Mouse (Mus musculus) liver, postnatal 0 days (tissue): ENCODE measurements around the gene Cdh9. TPM values are rescaled to one million over a fixed set of nuclear protein-coding genes. Genes with fewer than 3 reads are reported as not detected.

Experiments used
- ATAC-seq: fragments of 200-750 bp; cut with Nextera tagmentation; 2 replicates; pipeline ENCODE4 v1.8.0; 2017; ENCODE audit warnings: mild to moderate bottlenecking, moderate library complexity
- DNase-seq: peaks from one replicate; pipeline ENCODE4 v3.0.0-alpha.2; 2016
- H3K27ac ChIP-seq: fragments of 300-500 bp; sonication (generic); 2 replicates; pipeline ENCODE4 v1.5.1; 2014; ENCODE audit warnings: antibody characterized with exemption, moderate library complexity, mild to moderate bottlenecking, low read depth
- H3K27me3 ChIP-seq: fragments of 300-500 bp; sonication (generic); 2 replicates; pipeline ENCODE4 v1.6.1; 2014; ENCODE audit warnings: low read length, control low read depth, mixed read lengths; ENCODE audit not compliant: insufficient read depth
- H3K36me3 ChIP-seq: fragments of 300-500 bp; sonication (generic); replicated peaks from 2 replicates; pipeline ENCODE4 v1.6.1; 2014; ENCODE audit warnings: mild to moderate bottlenecking, control low read depth, low read length, moderate library complexity, mixed read lengths; ENCODE audit not compliant: insufficient read depth
- H3K4me1 ChIP-seq: fragments of 300-500 bp; sonication (generic); 2 replicates; pipeline ENCODE4 v1.6.1; 2014; ENCODE audit warnings: antibody characterized with exemption, mild to moderate bottlenecking, control low read depth; ENCODE audit not compliant: insufficient read depth
- H3K4me2 ChIP-seq: fragments of 300-500 bp; sonication (generic); 2 replicates; pipeline ENCODE4 v1.6.1; 2014; ENCODE audit warnings: low read depth, mild to moderate bottlenecking, low read length, moderate library complexity, mixed read lengths
- H3K4me3 ChIP-seq: fragments of 300-500 bp; sonication (generic); 2 replicates; pipeline ENCODE4 v1.5.1; 2014; ENCODE audit warnings: low read depth, low read length
- H3K9ac ChIP-seq: fragments of 300-500 bp; sonication (generic); replicated peaks from 2 replicates; pipeline ENCODE4 v1.6.1; 2014; ENCODE audit warnings: mild to moderate bottlenecking, moderate library complexity
- H3K9me3 ChIP-seq: fragments of 300-500 bp; sonication (generic); 2 replicates; pipeline ENCODE4 v1.6.1; 2016; ENCODE audit warnings: mild to moderate bottlenecking, control low read depth, low read length, mixed read lengths
- CTCF ChIP-seq: sonication (generic); IDR thresholded peaks from 2 replicates; pipeline ENCODE4 v1.5.1; 2016; ENCODE audit warnings: antibody characterized with exemption, low read depth
- EP300 ChIP-seq: IDR thresholded peaks from 2 replicates; pipeline ENCODE4 v1.6.1; 2016; ENCODE audit warnings: antibody characterized with exemption, low read depth, mild to moderate bottlenecking
- WGBS: fragments of 180-500 bp; shearing (Covaris S2); extraction: QIAGEN DNeasy Blood & Tissue Kit; methylation state at CpG from one replicate; pipeline ENCODE4 v1.1.7; 2014; ENCODE audit not compliant: insufficient replicate concordance; 5-methylcytosine and 5-hydroxymethylcytosine counted together
- polyA plus RNA-seq: library from polyadenylated mRNA; unstranded; fragments of >200 nt; fragmentation: Nextera tagmentation; extraction: Ambion mirVana; gene quantifications from 2 replicates; pipeline ENCODE4 v1.2.1, GENCODE M21; 2015

Cdh9 gene
- polyA plus RNA-seq, 1 experiment from 2014 or later, result not detected

DNA sequence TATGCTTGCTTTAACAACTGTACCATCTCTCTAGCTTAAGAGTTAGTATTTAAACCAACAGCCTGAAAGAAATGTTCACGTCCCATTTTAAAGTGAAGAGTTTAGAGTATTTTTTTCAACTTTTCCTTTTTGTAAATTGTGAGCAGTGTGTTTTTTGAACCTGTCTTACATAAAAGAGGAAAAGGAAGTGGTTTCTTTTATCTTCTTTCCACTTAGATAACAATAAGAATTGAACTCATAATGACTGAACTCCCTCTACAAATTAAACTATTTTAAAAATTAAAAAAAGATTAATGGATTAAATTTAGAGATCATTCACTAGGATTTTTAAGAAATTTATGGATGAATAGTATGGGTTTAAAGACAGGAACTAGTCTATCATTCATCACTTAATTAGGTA lies 168.1 kb downstream of the Cdh9 start:
- Histone ChIP-seq H3K9ac (no peak overlapping the region), H3K27me3 (no peaks in the 10 kb centered on the region), H3K4me1 (no peaks in the 10 kb centered on the region), H3K9me3 (no peaks in the 10 kb centered on the region), H3K4me3 (no peak overlapping the region), H3K4me2 (no peak overlapping the region), H3K36me3 (no peaks in the 10 kb centered on the region), H3K27ac (no peak overlapping the region)
- 50% methylated on average over 1 of the region's 1 CpGs for WGBS
- DNase-seq (no peak), ATAC-seq (no peak)
- TF ChIP-seq CTCF, result no peak
- no peak for TF ChIP-seq EP300
